Mouse (Mus musculus): ENCODE measurements around the gene Rpsa.
"Not testable (repeated sequence)": the region's sequence is repeated elsewhere in the genome, so short reads cannot be mapped to it uniquely, and the experiment has no call there.

Rpsa gene

DNA sequence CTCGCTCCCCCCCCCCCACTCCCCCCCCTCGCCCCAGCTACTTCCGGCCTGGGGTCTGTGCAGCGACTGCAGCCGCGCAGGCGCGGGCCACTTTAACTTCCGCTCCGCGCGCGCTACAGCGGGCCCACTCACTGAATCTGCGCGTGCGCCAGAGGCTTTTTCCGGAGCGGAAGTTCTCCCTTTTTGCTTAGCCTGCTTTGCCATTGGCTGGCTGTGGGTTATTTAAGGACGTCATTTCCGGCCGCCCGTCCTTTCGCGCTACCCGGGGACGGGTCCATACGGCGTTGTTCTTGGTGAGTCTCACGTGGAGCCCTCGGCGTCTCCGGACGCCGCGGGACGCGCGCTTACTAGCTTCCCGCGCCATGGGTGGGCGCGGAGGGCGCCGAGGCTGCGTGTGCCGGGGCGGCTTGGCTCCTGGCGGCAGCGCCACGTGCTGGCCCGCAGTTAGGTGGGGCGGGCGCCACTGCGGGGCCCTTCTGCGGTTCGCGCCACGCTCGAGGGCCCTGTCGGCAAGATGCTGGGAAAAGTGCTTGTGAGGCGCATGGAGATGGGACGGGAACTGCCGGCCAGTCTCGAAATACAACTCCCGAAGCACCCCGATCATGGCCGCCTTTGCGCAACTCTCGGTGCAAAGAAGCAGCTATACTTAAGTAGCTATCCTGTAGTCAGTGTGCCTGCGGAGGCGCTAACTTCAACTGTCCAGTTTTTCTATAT is at the start of gene Rpsa:
Gene Rpsa, plus strand, starts transcription at position 152 of the 714 bp plus-strand sequence.
- in situ Hi-C loops (cut with MboI): no loop called here

GRCm38 (mm10) chr9:120078241-120078640 is 49.2 kb upstream of the Rpsa start:
- in situ Hi-C loops (cut with MboI): no loop called here

GRCm38 (mm10) chr9:120079901-120080300 is 47.6 kb upstream of the Rpsa start:
- in situ Hi-C loops (cut with MboI): no loop called here

DNA sequence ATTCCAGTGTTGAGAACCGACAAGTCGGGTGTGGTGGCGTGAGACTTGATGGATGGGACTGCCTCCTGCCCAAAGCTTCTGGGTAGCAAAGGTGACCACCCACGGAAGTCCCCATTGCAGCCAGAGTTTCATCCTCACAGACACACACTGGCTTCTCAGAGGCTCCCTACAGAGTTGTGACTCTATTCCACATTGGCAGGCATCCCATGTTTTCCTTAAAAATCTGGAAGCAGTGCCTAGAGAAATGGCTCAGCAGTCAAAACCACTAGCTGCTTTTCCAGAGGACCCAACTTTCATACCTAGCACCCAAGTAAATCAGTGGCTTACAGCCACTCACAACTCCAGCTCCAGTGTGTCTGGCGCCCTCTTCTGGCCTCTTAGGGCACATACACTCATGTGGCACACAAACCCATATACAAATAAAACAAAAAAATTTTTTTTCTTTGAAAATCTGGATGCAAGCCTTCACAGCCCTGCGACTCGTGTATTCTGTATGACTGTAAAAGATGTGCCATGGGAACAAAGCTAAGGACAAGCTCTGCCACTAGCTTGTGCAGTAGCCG is 46.9 kb upstream of the Rpsa start:
- in situ Hi-C loops (cut with MboI): no loop called here

- in situ Hi-C loops (cut with MboI): no loop called here
Observed at GRCm38 (mm10) chr9:120081247-120081646, 46.2 kb upstream of the Rpsa start.

GRCm38 (mm10) chr9:120081967-120082366 is 45.5 kb upstream of the Rpsa start:
- in situ Hi-C loops (cut with MboI): no loop called here

- in situ Hi-C loops (cut with MboI): no loop called here
Observed at GRCm38 (mm10) chr9:120082691-120083090, 44.8 kb upstream of the Rpsa start.

- in situ Hi-C loops (cut with MboI): no loop called here
Observed at GRCm38 (mm10) chr9:120083158-120083894, 44.2 kb upstream of the Rpsa start.

GRCm38 (mm10) chr9:120084406-120084805 is 43.1 kb upstream of the Rpsa start:
- in situ Hi-C loops (cut with MboI): no loop called here

GRCm38 (mm10) chr9:120089125-120089524 is 38.4 kb upstream of the Rpsa start:
- in situ Hi-C loops (cut with MboI): no loop called here

DNA sequence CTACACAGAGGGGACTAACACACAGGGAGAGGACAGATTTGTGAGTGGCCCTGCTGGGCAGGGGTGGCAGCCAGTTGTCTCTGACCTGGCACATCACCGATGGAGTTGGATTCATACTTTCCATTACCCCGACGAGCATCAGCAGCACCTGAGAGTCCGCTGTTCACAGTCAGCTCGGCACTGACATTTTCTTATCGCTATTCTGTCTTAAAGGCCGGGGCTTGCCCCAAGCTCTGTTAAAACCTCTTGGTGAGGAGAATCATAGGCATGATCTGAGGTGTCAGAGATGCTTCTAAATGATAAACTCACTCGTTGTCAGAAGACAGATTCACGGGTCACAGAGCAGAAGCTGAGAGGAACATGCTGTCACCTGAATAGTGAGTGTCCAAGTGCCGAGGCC is 36.4 kb upstream of the Rpsa start:
- in situ Hi-C loops (cut with MboI): no loop called here

GRCm38 (mm10) chr9:120091696-120092238 is 35.7 kb upstream of the Rpsa start, which contains the start of gene Ccr8:
TSS of gene Ccr8 (plus strand) at chr9:120092114.
- in situ Hi-C loops (cut with MboI): no loop called here

DNA sequence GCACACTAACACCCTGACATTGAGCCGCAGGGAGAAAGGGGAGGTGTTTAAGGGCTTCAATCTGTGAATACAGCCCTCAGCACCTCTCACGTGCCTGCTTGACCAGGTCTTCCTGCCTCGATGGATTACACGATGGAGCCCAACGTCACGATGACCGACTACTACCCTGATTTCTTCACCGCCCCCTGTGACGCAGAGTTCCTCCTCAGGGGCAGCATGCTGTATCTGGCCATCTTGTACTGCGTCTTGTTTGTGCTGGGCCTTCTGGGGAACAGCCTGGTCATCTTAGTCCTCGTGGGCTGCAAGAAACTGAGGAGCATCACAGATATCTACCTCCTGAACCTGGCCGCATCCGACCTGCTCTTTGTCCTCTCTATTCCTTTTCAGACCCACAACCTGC is 33.8 kb upstream of the Rpsa start:
- in situ Hi-C loops (cut with MboI): no loop called here

GRCm38 (mm10) chr9:120095886-120096285 is 31.6 kb upstream of the Rpsa start:
- in situ Hi-C loops (cut with MboI): no loop called here

DNA sequence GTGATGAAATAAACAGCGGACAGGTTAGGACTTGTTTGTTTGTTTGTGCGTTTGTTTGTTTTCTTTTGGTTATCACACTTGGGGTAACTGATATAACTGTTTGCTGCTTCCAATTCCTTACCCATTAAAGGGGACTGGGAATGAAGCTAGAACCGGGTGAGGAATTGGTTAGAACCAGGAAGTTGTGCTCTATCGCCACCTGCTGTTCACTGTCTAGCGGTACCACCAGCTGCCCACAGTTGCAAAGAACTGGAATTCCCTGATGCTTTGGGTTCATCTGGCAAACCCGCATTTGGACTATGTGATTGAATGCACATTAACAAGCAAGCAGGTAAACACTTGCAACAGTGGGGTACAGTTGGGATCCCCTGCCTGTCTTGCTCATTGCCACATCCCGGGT is 28.8 kb upstream of the Rpsa start:
- in situ Hi-C loops (cut with MboI): no loop called here

GRCm38 (mm10) chr9:120099304-120099703 is 28.2 kb upstream of the Rpsa start:
- in situ Hi-C loops (cut with MboI): no loop called here

GRCm38 (mm10) chr9:120101165-120101564 is 26.3 kb upstream of the Rpsa start:
- in situ Hi-C loops (cut with MboI): no loop called here

GRCm38 (mm10) chr9:120108953-120109352 is 18.5 kb upstream of the Rpsa start:
- in situ Hi-C loops (cut with MboI): not testable (repeated sequence)

- in situ Hi-C loops (cut with MboI): no loop called here
Observed at GRCm38 (mm10) chr9:120110211-120111018, 17.1 kb upstream of the Rpsa start, which contains the start of gene Slc25a38. TSS of gene Slc25a38 (plus strand) at chr9:120110374.

GRCm38 (mm10) chr9:120111156-120111945 is 16.1 kb upstream of the Rpsa start:
- in situ Hi-C loops (cut with MboI): no loop called here

DNA sequence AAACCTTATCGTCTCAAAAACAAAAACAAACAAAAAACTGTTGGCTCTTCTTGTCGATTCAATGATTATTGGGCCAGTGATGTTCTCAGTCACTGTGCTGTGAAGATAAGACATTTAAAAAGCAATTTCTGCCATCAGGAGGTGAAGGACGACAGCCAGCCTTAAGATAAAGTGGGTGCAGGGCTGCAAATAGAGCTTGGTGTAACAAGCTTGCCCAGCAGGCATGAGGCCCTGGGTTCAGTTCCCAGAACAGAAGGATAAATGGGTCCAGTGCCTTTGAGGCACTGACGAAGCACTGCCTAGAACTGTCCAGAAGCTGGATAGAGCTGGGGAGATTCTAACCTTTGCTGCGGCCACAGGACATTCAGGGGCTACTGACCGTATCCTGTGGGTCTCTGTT is 15.0 kb upstream of the Rpsa start:
- in situ Hi-C loops (cut with MboI): no loop called here
